Mouse (Mus musculus): ENCODE measurements at regions not wholly inside any gene's neighbourhood (a gene's known extent, or its start where the extent isn't known, plus 50 kb on each side); places are given as distances from the start of the nearest gene placed in this dataset.

DNA sequence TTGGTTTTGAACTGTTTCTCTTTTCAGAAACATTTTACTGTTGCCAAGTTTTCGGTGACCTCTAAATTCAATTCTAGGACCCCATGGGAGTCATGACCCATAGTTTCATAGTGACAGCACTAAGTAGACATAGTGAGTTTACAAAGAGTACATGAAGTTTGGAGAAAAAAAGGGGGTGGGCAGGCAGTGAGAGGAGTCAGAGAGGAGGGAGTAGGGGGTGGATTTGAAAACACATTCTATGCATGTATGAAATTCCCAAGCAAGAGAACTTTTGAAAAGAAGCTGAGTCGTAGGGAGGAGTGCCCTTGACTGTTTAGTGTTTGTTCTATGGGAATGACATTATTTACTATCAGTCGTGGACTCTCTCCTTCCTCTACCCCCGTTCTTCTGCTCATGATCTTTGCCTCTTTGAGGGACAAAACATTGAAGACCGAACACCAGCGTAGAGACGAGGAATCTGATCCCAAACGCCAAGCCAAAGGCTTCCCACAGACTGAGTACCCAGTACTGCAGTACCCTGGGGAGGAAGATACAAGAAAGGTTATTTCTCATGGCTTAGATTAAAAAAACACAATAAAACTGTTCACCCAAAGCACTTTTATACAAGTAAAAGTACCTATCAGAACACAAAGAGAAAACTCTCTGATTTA, 229.1 kb upstream of the Map3k1 start:
- no peak for DNase-seq (ENCODE audit: low spot score in 2 of 2)

DNA sequence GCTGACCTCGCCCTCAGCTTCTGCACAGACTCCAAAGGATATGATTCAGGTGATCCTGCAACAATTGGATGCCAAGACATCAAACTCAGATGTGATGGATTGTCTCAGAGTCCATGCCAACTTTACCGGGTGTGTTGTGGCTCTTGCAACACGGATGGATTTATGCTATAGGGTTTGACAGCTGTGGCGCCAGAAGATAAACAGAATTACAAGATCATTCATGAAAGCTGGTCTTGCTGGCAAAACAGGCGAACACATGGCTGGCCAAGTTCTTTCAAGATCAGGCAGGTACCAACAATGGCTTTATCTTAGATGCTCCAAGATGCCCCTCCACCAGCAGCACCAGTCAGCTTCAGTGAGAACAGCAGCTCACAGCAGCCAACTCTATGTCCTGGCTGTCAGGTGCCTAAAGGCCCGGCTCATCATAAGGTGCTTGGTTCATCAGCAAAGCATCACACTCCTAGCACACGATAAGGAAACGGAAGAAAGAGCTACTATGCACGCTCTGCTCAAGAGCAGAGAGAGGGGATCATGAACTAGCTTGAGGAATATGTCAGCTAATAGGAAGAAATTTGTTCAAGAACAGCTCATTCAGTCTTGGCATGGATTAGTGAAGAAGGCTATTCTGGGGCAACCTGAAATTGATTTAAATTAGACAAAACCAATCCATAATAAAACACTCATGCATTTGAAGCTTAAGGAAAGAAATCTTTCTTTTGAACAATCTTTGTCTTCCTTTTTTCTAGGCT, 229.9 kb upstream of the Map3k1 start:
- DNase-seq (ENCODE audit: low spot score in 2 of 2): no peak

DNA sequence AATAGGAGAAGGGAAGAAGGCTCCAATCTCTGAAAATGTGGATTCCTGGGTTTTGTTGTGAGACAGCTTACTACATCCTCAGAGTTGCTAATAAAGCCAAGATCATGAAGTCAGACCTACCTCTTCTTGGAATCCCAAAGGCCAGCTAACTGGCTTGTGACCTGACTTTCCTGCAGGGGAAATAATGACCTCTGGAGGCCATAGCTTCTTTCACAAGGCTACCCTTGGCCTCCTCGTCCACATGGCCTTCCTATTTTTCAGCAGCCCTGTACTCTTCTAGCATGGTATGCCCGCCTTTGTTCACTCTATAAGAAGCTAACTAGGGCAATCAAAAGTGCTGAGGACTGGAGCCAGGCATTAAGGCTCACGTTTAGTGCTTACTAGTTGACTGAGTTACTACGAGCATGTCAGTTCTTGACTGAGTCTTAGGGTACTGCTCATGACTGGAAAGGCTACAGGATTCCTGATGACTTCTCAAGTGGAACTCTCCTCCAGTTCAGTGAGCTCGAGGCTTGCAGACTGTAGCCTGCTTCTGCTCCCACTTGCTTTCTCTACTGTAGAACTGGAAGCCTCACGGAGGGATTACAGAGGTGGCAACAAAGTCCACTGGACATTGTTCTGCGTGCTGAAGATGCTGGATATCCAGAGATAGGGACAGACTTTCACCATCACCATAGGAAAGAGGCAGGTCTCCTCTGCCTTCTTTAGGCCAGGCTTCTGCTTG, 230.8 kb upstream of the Map3k1 start:
- DNase-seq (ENCODE audit: low spot score in 2 of 2): no peak

- DNase-seq (ENCODE audit: low spot score in 2 of 2): no peak
Measured at GRCm38 (mm10) chr13:112043524-112044246, 234.9 kb upstream of the Map3k1 start.

DNA sequence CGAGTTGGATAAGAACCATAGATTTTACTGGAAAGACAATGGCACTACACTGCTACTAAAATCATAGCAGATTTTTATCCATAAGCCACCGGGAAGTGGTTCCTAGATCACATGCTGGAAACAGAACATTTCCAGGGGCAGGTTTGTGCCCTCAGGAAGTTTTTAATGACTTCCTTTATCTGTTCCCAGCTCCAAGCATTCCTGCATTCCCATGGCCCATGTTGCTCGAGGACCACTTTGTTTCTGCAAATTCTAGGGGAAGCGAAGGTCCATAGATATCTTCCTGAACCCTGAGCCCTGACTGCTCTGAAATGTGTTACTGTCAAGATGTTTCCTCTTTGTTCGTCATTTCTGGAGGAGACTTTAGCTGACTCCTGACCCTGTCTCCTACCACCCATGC, 235.6 kb upstream of the Map3k1 start:
- DNase-seq (ENCODE audit: low spot score in 2 of 2): no peak

DNA sequence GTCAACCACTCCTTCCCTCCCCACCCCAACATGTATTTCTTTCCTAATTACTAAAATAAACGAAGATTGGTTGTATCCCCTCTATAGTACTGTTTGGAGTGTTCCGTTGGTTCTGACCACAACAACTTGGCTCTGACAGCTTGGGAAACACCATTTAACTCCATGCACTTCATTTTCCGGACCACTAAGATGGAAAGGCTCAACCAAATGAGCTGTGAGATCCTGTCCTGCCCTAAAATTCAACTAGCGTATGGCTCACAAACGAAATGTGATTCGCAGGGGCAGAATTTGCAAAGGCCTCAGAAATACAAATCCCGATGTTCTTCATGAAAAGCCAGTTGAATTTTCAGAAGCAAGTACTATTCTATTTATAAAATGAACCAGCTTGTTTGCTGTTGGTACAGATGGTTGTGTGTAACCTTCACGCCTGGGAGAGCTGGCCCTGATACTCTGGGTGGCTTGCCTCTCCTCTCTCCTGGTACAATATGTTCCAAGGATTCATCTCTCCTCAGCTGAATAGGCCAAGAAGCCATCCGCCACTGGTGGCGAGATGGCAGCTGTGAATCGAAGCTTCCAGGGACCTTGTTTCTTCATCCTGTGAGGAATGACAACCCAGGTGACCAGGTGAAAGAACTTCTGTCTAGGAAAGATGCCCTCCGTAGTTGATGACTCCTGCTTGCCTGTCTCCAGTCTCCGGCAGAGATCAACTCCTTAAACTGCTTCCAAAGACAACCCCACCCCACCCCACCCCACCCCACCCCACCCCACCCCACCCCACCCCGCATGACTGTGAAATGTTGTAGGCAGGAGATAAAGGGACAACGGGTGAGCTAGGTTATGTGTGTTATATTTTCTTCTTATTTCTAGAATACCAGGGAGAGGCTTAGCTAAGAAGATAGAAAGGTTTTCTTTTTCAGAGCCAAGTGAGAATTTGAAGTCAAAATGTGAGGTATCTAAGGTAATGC, 237.7 kb upstream of the Map3k1 start:
- no peak for DNase-seq (ENCODE audit: low spot score in 2 of 2)

DNA sequence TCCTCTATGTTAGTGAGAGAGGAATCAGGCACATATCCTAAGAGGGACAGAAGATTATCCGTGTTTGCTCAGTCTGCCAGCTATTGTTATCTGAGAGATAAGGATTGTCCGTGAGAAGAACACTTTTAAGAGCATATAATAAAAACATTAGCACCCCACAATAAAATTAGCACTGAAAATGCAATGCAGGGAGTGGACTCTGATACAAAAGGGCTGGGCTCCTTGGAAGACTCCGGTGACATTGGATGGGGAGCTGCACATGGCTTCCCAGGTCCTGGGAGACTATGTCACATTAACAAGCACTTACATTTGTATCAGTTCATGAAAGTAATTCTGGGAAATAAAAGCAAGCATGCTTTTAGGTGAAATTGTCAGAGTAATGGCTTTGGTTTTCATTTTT, 238.6 kb upstream of the Map3k1 start:
- no peak for DNase-seq (ENCODE audit: low spot score in 2 of 2)

DNA sequence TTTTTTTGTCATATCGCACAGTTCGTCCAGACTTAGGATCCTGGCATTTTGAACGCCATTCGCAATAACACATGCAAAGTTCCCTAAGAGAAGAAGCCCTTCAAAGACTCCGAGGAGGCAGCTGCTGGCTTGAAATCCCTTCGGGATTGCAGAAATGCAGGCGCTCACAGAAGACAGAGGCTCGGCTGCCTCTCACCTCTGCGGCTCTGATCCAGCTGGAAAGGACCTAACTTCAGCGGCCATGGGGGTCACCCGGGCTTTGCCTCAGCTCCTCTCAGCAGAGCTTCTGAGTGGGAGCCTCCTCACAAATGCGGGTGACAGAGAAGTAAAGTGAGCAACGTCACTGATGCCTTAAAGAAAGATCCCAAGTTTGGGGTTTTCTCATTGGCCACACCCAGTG, 239.1 kb upstream of the Map3k1 start:
- no peak for DNase-seq (ENCODE audit: low spot score in 2 of 2)

- no peak for DNase-seq (ENCODE audit: low spot score in 2 of 2)
Measured at GRCm38 (mm10) chr13:112048327-112048726, 239.5 kb upstream of the Map3k1 start.

DNA sequence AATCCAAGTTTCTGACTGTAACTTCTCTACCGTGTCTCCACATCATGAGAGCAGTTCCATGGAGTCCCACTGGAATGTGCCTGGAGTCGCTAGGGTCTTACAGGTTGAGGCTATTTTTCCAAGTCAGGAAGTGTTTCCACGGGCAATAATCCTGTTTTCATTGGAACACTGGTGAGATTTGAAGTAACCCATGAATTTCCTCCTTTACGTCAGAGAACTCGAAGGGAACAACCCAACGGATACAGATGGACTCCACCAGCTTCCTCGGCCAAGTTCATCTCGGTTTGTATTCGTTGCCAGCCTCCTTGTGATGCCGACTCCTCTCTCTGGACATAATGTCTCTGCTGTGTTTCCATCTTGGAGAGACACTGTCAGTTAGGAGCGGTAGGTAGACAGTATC, 237.4 kb upstream of the Ankrd55 start:
- DNase-seq (ENCODE audit: low spot score in 2 of 2): no peak

GRCm38 (mm10) chr13:112052011-112052410, 236.2 kb upstream of the Ankrd55 start:
- no peak for DNase-seq (ENCODE audit: low spot score in 2 of 2)

DNA sequence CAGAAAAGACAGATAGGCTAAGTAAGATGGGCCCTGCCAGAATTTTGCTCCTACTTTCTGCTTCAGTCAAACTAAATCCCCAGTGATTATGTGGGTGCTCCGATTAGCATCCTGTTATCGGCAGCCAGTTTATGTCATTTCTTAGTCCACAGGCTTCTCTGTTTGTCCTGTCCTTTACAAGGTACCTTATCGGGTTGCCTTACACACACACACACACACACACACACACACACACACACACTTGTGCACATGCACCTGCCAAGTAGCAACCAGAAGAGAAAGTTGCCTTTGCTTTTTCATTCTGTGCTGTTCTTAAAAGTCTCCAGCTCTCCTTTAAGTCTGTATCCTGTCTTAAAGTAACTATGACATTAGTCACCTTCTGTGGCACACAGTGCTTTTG, 235.8 kb upstream of the Ankrd55 start:
- no peak for DNase-seq (ENCODE audit: low spot score in 2 of 2)

DNA sequence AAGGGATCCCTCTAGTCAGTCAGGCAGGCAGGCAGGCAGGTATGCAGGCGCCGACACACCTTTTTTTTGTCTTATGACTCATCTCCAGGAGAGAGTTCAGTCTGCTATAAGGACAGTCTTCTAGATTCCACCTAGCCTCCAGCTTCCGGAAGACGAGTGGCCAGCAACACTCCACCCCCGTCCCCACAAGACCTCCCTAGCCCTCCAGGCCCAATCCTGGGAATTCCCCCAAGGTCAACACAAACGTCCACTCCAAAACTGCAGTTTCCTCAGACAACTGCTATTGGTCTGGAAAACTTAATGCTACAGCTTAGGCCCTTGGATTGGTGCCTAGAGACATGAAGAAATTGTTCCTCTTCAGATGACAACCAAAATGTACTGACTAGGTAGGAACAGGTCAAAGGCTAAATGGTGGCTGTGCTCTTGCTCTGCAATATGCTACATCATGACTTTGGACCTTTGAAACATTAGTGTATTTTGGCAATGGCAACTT, 233.3 kb upstream of the Ankrd55 start:
- DNase-seq (ENCODE audit: low spot score in 2 of 2): no peak

GRCm38 (mm10) chr13:112058218-112058617, 230.0 kb upstream of the Ankrd55 start:
- peak in 1 of 2 experiments; percentile 9 for DNase-seq (ENCODE audit: low spot score in 2 of 2)

DNA sequence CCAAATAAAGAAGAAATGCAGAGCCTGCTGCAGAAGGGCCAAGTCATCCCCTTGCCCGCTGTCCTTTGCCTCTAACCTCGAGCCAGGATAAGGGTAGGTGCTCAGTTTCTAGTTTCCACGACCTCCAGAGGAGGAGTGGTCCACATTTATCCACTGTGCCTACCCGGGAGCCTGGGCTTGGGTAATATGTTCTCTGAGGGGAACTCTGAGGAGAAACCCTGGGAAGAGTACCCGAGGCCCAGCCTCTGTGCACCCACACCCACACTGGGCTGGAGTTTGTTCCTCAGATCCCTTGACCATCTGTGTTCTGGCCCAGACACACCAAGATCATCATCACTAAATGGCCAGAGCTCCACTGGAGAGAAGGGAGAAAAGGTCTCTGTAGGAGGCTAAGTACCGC, 229.5 kb upstream of the Ankrd55 start:
- no peak for DNase-seq (ENCODE audit: low spot score in 2 of 2)

DNA sequence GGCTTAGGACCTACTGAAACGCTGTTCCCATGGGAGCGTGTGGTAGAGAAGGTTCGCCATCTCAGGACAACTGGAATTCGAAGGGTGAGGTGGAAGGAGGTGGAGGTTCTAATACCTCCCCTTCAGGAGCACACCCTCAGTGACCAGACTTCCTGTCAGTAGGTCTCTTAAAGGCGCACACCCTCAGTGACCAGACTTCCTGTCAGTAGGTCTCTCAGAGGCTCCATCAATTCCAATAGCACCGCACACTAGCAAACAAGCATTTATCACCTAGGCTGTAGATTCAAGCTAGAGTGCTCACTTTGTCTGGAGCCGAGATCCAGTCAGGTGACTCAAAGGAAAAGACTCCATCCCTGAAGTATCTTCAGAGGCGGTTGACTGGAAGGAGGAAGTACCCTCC, 226.2 kb upstream of the Ankrd55 start:
- DNase-seq (ENCODE audit: low spot score in 2 of 2): no peak

DNA sequence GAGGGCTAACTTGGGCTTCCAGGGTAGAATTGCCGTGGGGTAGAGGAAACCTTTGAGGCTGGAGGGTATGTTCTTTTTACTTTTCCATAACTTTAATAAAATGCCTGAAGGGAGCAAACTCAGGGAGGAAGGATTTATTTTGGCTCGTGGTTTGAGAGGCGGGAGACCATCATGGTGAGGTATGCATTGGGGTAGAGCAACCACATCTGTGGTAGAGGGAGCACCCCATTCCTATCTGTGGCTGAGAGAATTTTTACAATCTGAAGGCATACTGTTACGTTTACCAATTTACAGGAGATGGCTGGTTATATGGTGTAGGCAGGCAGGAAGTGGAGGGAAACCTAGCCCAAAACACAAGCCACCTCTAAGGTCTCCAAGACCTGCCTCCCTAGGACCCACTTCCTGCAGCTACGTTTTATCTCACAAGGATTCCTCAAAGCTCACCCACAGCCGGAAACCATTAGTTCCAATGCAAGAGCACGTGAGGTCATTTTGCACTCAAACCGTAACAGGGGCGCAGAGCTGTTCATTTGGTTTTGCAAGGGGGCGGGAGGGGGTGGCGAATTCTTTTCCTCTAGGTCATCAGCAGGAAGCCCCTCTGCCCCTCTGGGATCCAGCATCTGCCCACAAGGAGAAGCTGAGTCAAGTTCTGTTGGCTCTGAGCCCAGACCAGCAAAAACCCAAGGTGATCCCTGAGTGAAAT, 224.7 kb upstream of the Ankrd55 start:
- no peak for DNase-seq (ENCODE audit: low spot score in 2 of 2)

DNA sequence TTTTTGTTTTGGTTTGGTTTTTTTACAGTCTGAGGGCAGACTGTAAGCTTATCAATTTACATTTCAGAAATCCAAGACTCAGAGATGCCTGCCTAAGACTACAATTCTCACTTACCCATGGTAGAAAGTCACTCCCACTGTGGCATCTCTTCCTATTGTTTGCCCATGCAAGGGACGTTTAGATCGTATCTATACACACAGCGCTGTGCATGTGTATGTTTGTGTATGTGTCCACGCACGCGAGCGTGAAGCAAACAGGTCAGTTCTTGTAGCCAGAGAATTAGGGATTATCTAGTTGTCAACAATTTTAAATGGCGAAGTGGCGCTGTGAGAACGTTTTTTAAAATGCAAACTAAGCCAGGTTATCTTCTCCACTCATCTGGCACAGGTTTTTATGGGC, 223.6 kb upstream of the Ankrd55 start:
- no peak for DNase-seq (ENCODE audit: low spot score in 2 of 2)

DNA sequence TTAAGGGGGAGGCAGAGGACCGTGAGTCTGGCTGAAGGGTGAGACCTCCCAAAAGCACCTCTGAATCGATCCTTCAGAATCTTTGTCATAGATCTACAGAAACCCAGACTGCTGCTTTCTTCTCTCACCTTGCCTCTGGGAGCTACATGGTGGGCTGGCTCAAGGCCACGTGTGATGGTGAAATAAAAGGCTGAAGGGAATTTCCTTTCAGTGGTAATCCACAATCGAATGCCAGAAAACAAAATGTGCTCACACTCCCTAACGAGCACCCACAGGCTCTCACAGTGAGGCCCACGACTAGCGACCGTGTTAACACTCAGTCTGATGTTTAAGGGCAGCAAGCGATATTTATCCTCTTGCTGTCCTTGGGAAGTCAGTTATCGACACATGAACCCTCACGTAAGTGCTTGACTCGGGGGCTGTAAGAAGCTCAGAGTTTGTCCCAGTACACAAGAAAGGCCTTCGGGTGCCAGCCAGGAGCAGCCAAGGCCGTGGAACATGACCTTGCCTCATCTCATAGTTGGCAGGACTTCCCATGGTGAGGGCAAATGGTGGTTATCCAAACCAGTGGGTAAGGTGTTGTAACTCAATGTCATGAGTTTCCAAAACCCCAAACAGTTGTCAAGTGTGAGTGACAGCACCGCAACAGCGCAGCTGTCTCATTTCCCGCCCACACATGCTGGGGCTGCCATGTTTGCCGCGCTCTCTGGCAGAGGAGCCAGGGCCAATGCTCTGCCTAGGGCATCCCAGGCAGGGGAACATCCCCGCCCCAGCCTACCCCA, 221.0 kb upstream of the Ankrd55 start:
- no peak for DNase-seq (ENCODE audit: low spot score in 2 of 2)

DNA sequence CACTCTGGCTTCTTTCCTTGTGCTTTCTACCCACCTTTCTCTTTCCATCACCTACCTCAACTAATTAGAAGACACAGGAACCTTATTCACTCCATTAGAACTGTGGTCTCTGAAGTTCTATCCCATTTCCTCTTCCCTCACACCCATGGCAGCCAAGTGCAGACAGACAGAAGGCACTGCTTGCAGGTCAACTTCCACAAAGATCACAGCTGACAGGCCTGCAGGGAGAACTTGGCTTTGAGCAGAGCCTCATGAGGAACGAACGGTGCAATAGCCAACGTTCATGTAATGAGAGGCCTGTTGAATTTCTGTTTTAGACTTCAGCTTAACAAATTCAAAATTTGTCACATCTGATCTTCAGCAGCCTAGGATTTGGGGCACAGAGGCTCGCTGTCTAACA, 217.5 kb upstream of the Ankrd55 start:
- DNase-seq (ENCODE audit: low spot score in 2 of 2): no peak
